Mouse (Mus musculus): ENCODE data around the gene 5430427O19Rik. TPM values are rescaled to one million over a fixed set of nuclear protein-coding genes. Genes with fewer than 3 reads are reported as not detected.

The 5430427O19Rik gene
- polyA plus RNA-seq, 1 experiment, result 0.16 TPM

Other genes starting within 250 kb of the 5430427O19Rik start
- gene Gk, start 93.5 kb upstream of the 5430427O19Rik start, polyA plus RNA-seq (2012; rRNA removed), result 10.1 and 13.3 TPM in 2 replicates
- not detected in 2 replicates for gene Samt3, start 173.8 kb downstream of the 5430427O19Rik start, polyA plus RNA-seq (2012; rRNA removed)

Measured in frontal cortex, adult 2 months (tissue).